Mouse (Mus musculus) megakaryocyte-erythroid progenitor cell, adult 5-6 weeks (primary cell): Measurements from ENCODE around the gene Ssh1. TPM values are rescaled to one million over a fixed set of nuclear protein-coding genes. Genes with fewer than 3 reads are reported as not detected.
A peak's percentile ranks its signal among the peaks of the same experiment; 100 is the strongest.

Experiments
- ATAC-seq: replicated peaks from 2 replicates; pipeline ENCODE4 v1.8.0; 2016; ENCODE audit warnings: mild to moderate bottlenecking, inconsistent platforms; ENCODE audit not compliant: severe bottlenecking, poor library complexity, low FRiP score, low TSS enrichment
- total RNA-seq, 2 experiments: library from RNA; stranded (forward) in 1 of 2; stranded (reverse) in 1 of 2; fragments of 200-1000, 215-1000 nt in 1 of 2; fragments of >200 nt in 1 of 2; fragmentation: Nextera tagmentation in 1 of 2; gene quantifications; 2 replicates each; pipeline ENCODE4 v1.2.3; 2014 to 2017

Ssh1 gene
- total RNA-seq, 2 experiments from 2014 or later: 5.1 to 20.6 TPM

DNA sequence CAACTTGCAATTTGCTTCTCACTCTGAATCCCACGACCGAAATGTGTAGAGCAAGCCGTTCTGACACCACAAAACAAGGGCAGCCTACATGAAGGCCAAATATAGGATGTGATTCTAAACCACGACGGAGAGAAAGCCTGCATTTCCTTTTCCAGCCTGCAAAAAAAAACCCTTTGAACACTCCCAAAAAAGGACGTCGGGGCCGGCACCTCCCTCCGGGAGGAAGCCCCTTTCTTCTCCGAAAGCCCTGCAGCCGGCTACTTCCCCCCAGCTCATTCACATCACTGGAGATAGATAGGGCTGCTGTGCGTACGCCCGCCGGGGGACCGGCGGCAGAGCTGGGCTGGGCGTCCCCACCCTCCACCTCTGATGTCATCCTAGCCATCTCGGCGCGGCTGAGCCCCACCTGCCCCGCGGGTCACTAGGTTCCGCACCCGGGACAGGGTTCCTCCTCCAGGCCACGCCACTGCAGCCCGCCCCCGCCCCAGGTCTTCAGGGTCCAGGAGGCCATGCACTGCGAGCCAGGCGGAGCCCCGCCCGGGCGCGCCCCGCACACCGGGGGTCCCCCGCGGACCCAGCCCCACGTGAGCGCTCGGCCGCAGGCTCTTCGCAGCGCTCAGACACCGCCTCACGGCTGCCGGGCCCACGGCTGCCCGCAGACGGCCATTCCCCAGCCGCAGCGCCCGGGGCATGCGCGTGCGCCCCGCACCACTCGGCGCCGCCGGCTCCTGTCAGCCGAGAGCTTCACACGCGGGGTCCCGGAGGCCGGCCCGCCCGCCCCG lies 85.7 kb downstream of the Ssh1 start:
- peak; percentile 72 for ATAC-seq

DNA sequence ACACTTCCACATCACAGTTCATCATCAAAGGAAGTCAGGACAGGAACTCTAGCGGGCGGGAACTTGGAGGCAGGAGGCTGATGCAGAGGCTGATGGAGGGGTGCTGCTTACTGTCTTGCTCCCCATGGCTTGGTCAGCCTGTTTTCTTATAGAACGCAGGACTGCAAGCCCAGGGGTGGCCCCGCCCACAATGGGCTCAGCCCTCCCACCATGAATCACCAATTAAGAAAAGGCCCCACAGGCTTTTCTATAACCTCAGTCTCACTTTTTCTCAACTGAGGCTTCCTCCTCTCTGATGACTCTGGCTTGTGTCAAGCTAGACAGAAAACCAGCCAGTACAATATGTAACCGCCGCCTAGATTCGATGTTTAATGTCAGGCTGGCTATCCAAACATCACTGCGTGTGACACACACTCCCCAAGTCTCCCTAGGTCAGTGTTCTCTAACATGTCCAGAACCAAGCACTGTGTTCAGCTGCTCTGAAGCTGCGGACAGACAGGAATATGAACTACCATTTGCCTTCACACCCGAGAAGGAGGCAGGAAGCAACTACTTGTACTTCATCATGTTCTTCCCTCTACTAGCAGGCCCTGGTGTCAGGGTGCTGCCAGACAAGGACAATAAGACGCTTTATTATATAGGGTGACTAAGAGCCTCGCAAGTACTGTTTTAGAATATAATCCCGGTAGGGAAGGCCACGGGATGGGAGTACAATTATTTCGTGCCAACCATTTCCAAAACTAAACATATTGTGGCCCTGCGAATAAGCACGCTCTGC lies 86.5 kb downstream of the Ssh1 start:
- ATAC-seq: no peak

DNA sequence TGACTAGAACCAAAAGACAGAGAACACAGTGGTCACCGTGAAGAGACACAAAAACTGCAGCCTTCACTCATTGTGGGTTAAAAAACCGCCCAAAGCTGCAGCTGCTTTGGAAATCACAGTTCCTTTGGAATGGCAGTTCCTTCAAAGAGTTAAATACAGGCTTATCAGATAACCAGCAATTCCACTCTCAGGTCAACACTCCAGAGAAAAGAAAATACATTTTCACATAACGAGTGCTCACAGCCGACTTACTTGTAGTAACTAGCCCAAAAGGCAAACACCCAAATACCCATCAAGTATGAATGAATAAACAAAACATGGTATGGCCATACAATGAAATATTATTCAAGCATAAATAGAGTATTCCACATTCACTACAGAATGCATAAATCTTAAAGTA lies 88.7 kb downstream of the Ssh1 start:
- no peak for ATAC-seq

GRCm38 (mm10) chr5:113902983-113903382 lies 90.7 kb downstream of the Ssh1 start:
- ATAC-seq: no peak

- ATAC-seq: peak; percentile 93
These were observed 91.7 kb downstream of the Ssh1 start for GRCm38 (mm10) chr5:113902017-113902416.

DNA sequence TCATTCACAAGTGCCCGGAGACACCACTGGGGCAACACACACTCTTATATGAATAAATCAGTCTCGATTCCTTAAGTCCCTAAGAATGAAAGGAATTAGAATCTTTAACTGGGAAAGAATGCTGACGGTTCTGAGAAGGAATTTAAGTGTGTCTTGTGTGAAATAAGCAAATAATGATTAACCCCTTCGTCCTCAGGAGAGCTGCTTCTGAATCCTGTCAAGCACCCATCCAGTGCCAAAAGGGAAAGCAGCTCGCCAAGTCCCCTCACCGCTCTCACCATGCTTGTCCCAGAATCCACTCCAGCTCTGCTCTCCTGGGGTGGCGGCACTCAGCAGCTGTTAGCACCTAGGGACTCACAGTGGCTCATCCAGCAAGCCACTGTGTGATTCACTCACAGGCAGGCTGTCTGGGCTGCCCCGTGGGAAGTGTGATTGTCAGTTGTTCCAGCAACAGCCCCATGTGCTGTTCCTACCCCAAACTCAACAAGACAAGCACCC lies 92.6 kb downstream of the Ssh1 start:
- ATAC-seq: no peak

DNA sequence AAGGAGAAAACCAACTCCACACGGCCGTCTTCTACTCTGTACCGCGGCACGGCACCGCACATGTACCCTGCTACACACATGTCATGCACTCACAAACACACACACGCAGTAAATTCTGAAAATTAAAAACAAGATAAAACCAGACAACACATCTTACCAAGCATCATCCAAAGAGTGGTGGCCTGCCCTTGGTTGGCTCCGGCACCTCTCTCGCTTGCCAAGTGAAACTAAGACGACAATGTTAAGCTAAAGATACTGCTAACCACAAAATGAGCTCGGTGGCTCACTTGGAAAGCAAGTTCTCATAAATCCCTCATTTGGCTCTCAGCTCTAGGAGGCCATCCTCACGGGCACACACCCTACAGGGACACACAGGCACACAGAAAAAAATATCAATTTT lies 94.2 kb downstream of the Ssh1 start:
- ATAC-seq: peak; percentile 58

DNA sequence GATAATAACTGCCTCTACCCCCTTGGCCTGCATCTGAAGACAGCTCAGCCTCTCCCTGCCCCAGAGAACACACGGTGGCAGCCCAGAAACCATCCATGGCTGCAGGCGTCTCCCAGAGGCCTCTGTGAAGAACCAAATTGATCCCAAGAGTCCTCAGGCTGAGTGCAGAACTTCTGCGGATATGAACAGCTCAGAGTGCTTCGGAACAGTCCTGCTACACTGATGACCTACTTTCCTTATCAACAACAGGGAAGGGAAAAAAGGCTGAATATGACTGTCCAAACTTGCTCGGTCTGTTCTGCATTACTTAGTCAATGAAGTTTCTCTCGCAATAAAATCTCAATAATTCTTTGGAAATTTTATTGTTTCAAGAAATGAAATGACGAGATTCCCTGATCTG lies 101.7 kb downstream of the Ssh1 start:
- no peak for ATAC-seq

GRCm38 (mm10) chr5:113890874-113891273 lies 102.8 kb downstream of the Ssh1 start:
- no peak for ATAC-seq

GRCm38 (mm10) chr5:113889912-113890311 lies 103.8 kb downstream of the Ssh1 start:
- ATAC-seq: no peak

GRCm38 (mm10) chr5:113889181-113889906 lies 104.3 kb downstream of the Ssh1 start:
- no peak for ATAC-seq

DNA sequence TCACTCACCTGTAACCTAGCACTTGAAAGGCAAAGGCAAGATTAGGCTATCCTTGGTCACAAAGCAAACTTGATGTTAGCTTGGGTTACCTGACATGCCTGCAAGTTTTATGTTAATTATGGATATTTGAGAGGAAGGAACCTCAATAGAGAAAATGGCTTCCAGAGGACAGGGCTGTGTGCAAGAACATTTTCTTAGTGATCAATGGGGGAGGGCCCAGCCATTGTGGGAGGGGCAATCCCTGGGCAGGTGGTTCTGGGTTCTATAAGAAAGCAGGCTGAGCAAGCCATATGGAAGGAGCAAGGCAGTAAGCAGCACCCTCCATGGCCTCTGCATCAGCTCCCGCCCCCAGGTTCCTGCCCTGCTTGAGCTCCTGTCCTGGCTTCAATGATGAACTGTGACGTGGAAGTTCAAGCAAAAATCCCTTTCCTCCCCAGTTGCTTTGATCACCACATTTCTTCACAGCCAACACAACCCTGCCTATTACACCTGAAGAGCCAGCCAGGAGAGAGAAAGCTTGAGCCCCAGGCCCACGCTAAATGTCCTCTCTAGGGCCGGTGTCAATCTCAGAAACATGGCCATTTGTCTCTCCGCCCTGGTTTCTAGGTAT lies 105.4 kb downstream of the Ssh1 start:
- no peak for ATAC-seq

DNA sequence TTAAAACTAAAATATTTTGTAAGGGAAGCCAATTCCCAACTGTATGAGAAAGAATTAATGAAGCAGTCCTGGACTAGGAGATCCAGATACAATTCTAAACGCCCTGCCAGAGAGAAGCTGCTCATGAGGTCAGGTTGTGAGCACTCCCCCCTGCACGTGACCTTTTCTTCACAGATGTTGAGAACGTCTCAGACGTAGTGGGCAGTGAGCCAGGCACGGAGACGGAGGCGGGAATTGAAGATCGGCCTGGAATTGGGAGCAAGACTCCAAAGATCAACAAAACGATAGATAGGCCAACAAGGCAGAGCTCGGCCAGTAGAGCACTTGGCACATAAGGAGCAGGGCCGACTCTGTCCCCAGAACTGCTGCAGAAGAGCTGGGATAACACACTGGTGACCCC lies 106.6 kb downstream of the Ssh1 start:
- no peak for ATAC-seq

Other genes starting within 250 kb of the Ssh1 start
- 46.6 and 48.1 TPM in 2 replicates for gene Sart3, start 221.4 kb downstream of the Ssh1 start, total RNA-seq (2014; fragmentation: Nextera tagmentation)
- 38.6 and 45.5 TPM in 2 replicates for gene Sart3, start 221.4 kb downstream of the Ssh1 start, total RNA-seq (2017)
- 80.5 and 81.0 TPM in 2 replicates for gene Iscu, start 221.1 kb downstream of the Ssh1 start, total RNA-seq (2014; fragmentation: Nextera tagmentation)
- 63.1 and 68.9 TPM in 2 replicates for gene Iscu, start 221.1 kb downstream of the Ssh1 start, total RNA-seq (2017)
- 0.46 TPM in 1 of 2 replicates, not detected in the other for gene Tmem119, start 193.4 kb downstream of the Ssh1 start, total RNA-seq (2014; fragmentation: Nextera tagmentation)
- gene Tmem119, start 193.4 kb downstream of the Ssh1 start, total RNA-seq (2017): not detected in 2 replicates
- 66.0 and 87.7 TPM in 2 replicates for gene Selplg, start 161.2 kb downstream of the Ssh1 start, total RNA-seq (2014; fragmentation: Nextera tagmentation)
- 27.4 and 30.2 TPM in 2 replicates for gene Selplg, start 161.2 kb downstream of the Ssh1 start, total RNA-seq (2017)
- gene Coro1c, start 85.1 kb downstream of the Ssh1 start, total RNA-seq (2014; fragmentation: Nextera tagmentation): 56.5 and 80.4 TPM in 2 replicates
- gene Coro1c, start 85.1 kb downstream of the Ssh1 start, total RNA-seq (2017): 75.7 and 78.0 TPM in 2 replicates
- gene Dao, start 9.8 kb upstream of the Ssh1 start, total RNA-seq (2014; fragmentation: Nextera tagmentation): not detected in 2 replicates
- not detected in 2 replicates for gene Dao, start 9.8 kb upstream of the Ssh1 start, total RNA-seq (2017)
- 5.7 and 11.0 TPM in 2 replicates for gene Usp30, start 71.6 kb upstream of the Ssh1 start, total RNA-seq (2014; fragmentation: Nextera tagmentation)
- 3.5 and 12.2 TPM in 2 replicates for gene Usp30, start 71.6 kb upstream of the Ssh1 start, total RNA-seq (2017)
- not detected in 2 replicates for gene Svop, start 97.7 kb upstream of the Ssh1 start, total RNA-seq (2014; fragmentation: Nextera tagmentation)
- not detected in 2 replicates for gene Svop, start 97.7 kb upstream of the Ssh1 start, total RNA-seq (2017)
- gene Alkbh2, start 134.3 kb upstream of the Ssh1 start, total RNA-seq (2014; fragmentation: Nextera tagmentation): 11.5 and 13.4 TPM in 2 replicates
- gene Alkbh2, start 134.3 kb upstream of the Ssh1 start, total RNA-seq (2017): 2.1 and 9.6 TPM in 2 replicates
- 31.8 and 32.9 TPM in 2 replicates for gene Ung, start 136.5 kb upstream of the Ssh1 start, total RNA-seq (2014; fragmentation: Nextera tagmentation)
- 26.4 and 28.8 TPM in 2 replicates for gene Ung, start 136.5 kb upstream of the Ssh1 start, total RNA-seq (2017)
- gene Acacb, start 152.6 kb upstream of the Ssh1 start, total RNA-seq (2014; fragmentation: Nextera tagmentation): 2.2 and 3.8 TPM in 2 replicates
- gene Acacb, start 152.6 kb upstream of the Ssh1 start, total RNA-seq (2017): 0.27 and 0.28 TPM in 2 replicates